Mouse (Mus musculus) frontal cortex, postnatal 25 days (tissue): ENCODE results near the gene Ptcra.
A peak's percentile ranks its signal among the peaks of the same experiment; 100 is the strongest.

Experiments
- DNase-seq, 2 experiments: peaks; one replicate each; pipeline ENCODE4 v3.0.0; 2022; ENCODE audit warnings: low spot score in 2 of 2

Gene Ptcra

GRCm38 (mm10) chr17:46725731-46726645 is 37.5 kb downstream of the Ptcra start:
- DNase-seq, result no peak

- no peak for DNase-seq
These were observed 38.2 kb downstream of the Ptcra start for GRCm38 (mm10) chr17:46725273-46725672.

- no peak for DNase-seq
These were observed 38.9 kb downstream of the Ptcra start for GRCm38 (mm10) chr17:46724477-46725084.

GRCm38 (mm10) chr17:46721077-46721476 is 42.4 kb downstream of the Ptcra start:
- no peak for DNase-seq

- no peak for DNase-seq
These were observed 48.6 kb downstream of the Ptcra start for GRCm38 (mm10) chr17:46714756-46715481.

- DNase-seq, result no peak
These were observed 49.7 kb downstream of the Ptcra start for GRCm38 (mm10) chr17:46713849-46714248.

GRCm38 (mm10) chr17:46712442-46712841 is 51.1 kb downstream of the Ptcra start:
- no peak for DNase-seq

GRCm38 (mm10) chr17:46711612-46712271 is 51.8 kb downstream of the Ptcra start:
- peak in 1 of 2 experiments; percentile 33 for DNase-seq

GRCm38 (mm10) chr17:46710959-46711597 is 52.4 kb downstream of the Ptcra start, which contains the start of gene Pex6:
Gene Pex6 (plus strand): TSS chr17:46711463.
- peak; percentile 76 to 81 for DNase-seq

GRCm38 (mm10) chr17:46706375-46707089 is 57.0 kb downstream of the Ptcra start:
- no peak for DNase-seq
